Mouse (Mus musculus): ENCODE data around the gene Sec24b. TPM values are rescaled to one million over a fixed set of nuclear protein-coding genes. Genes with fewer than 3 reads are reported as not detected.

The Sec24b gene
- polyA plus RNA-seq, 1 experiment from 2014 or later = 25.3 TPM

- Histone ChIP-seq H3K9ac (no peak overlapping the region), H3K4me2 (no peak overlapping the region), H3K4me1 (no peaks in the 10 kb centered on the region), H3K27ac (replicated peaks) (no peak overlapping the region), H3K36me3 (no peaks in the 10 kb centered on the region), H3K9me3 (no peaks in the 10 kb centered on the region), H3K27me3 (replicated peaks) (no peaks in the 10 kb centered on the region), H3K4me3 (no peak overlapping the region)
- no peak for ATAC-seq (ENCODE audit: extremely low read depth, insufficient number of reproducible peaks, low FRiP score, low TSS enrichment)
- 63% methylated on average over 5 of the region's 5 CpGs for WGBS
These were observed 115.0 kb downstream of the Sec24b start for GRCm38 (mm10) chr3:129946217-129946914.

DNA sequence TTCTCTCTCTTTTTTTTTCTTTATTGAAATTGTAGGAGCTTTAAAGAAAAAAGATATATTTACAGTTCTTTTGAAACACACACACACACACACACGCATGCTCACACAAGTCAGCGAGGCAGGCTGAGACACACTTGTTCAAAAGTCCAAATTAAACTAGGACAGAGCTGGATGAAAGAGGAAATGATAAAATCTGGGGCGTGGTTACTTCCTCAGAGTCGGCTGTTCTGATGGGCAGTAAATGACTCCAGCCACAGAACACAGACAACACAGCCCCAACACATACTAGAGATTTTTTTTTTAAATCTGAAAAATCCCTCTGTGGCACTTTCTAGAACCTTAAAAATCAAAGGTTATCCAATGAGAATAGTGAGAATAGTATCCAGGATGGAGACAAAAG, 117.5 kb downstream of the Sec24b start:
- no peak overlapping the region for H3K9ac ChIP-seq
- no peak overlapping the region for H3K27ac ChIP-seq (replicated peaks)
- ATAC-seq (ENCODE audit: extremely low read depth, insufficient number of reproducible peaks, low FRiP score, low TSS enrichment) = no peak
- no peaks in the 10 kb centered on the region for H3K9me3 ChIP-seq
- no peaks in the 10 kb centered on the region for H3K27me3 ChIP-seq (replicated peaks)
- no peaks in the 10 kb centered on the region for H3K4me1 ChIP-seq
- no peak overlapping the region for H3K4me3 ChIP-seq
- 57% methylated on average over 4 of the region's 4 CpGs for WGBS
- no peaks in the 10 kb centered on the region for H3K36me3 ChIP-seq
- no peak overlapping the region for H3K4me2 ChIP-seq

- WGBS = 84% methylated on average over 1 of the region's 1 CpGs
- no peak overlapping the region for H3K9ac ChIP-seq
- H3K27ac ChIP-seq (replicated peaks) = no peak overlapping the region
- H3K27me3 ChIP-seq (replicated peaks) = no peaks in the 10 kb centered on the region
- no peak for ATAC-seq (ENCODE audit: extremely low read depth, insufficient number of reproducible peaks, low FRiP score, low TSS enrichment)
- H3K9me3 ChIP-seq = no peaks in the 10 kb centered on the region
- H3K4me2 ChIP-seq = no peak overlapping the region
- H3K4me3 ChIP-seq = no peak overlapping the region
- no peaks in the 10 kb centered on the region for H3K36me3 ChIP-seq
- no peaks in the 10 kb centered on the region for H3K4me1 ChIP-seq
These were observed 120.1 kb downstream of the Sec24b start for GRCm38 (mm10) chr3:129941291-129941690.

- Histone ChIP-seq H3K9ac (no peak overlapping the region), H3K4me1 (no peaks in the 10 kb centered on the region), H3K4me3 (no peak overlapping the region), H3K4me2 (no peak overlapping the region), H3K27me3 (replicated peaks) (no peaks in the 10 kb centered on the region), H3K27ac (replicated peaks) (no peak overlapping the region), H3K9me3 (no peaks in the 10 kb centered on the region), H3K36me3 (no peaks in the 10 kb centered on the region)
- no peak for ATAC-seq (ENCODE audit: extremely low read depth, insufficient number of reproducible peaks, low FRiP score, low TSS enrichment)
- 86% methylated on average over 2 of the region's 2 CpGs for WGBS
These were observed 120.6 kb downstream of the Sec24b start for GRCm38 (mm10) chr3:129940780-129941179.

DNA sequence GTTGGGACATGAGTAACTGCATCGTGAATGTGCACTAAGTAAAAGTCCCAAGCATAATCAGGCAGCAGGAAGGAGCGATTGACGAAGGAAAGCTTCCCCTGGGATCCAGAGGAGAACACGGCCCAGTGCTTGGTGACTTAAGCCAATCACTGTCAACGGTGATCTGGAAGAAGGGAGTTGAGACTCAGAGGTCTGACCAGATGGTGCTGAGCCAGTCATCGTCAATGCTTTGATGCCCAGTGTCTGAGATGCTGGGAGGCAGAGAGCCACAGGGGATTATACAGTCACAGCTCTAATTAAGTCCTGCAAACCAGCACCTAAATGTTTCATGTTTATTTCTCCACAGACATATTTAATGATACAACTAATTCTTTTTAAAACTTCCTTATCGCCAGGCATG, 122.3 kb downstream of the Sec24b start:
- no peak overlapping the region for H3K9ac ChIP-seq
- 50% methylated on average over 7 of the region's 7 CpGs for WGBS
- H3K4me1 ChIP-seq = no peaks in the 10 kb centered on the region
- ATAC-seq (ENCODE audit: extremely low read depth, insufficient number of reproducible peaks, low FRiP score, low TSS enrichment) = no peak
- H3K36me3 ChIP-seq = no peaks in the 10 kb centered on the region
- H3K9me3 ChIP-seq = no peaks in the 10 kb centered on the region
- H3K4me2 ChIP-seq = no peak overlapping the region
- H3K27ac ChIP-seq (replicated peaks) = no peak overlapping the region
- no peak overlapping the region for H3K4me3 ChIP-seq
- no peaks in the 10 kb centered on the region for H3K27me3 ChIP-seq (replicated peaks)

DNA sequence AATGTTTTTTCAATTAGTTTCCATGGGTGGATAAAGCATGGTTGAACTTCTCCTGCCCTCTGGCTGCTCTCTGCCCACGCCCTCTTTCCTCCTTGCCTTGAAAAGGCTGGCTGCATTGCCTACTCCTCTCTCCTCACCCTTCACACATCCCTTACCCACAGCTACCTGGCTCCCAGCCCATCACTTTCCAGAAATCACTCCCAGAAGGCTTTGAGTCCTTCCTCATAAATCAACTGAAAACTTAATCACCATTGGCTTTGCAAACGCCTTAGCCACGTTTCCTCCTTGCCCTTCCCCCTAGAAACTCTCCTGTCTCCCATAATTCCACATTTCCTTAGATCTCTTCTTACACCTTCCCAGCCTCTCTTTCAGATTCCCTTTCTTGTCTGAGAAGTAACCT, 123.5 kb downstream of the Sec24b start:
- no peak overlapping the region for H3K4me2 ChIP-seq
- no peaks in the 10 kb centered on the region for H3K4me1 ChIP-seq
- 62% methylated on average over 3 of the region's 3 CpGs for WGBS
- H3K27me3 ChIP-seq (replicated peaks) = no peaks in the 10 kb centered on the region
- no peak overlapping the region for H3K27ac ChIP-seq (replicated peaks)
- no peak overlapping the region for H3K4me3 ChIP-seq
- no peak overlapping the region for H3K9ac ChIP-seq
- H3K36me3 ChIP-seq = no peaks in the 10 kb centered on the region
- no peak for ATAC-seq (ENCODE audit: extremely low read depth, insufficient number of reproducible peaks, low FRiP score, low TSS enrichment)
- no peaks in the 10 kb centered on the region for H3K9me3 ChIP-seq

GRCm38 (mm10) chr3:129936561-129936960, 124.8 kb downstream of the Sec24b start:
- H3K36me3 ChIP-seq = no peaks in the 10 kb centered on the region
- no peaks in the 10 kb centered on the region for H3K9me3 ChIP-seq
- no peak overlapping the region for H3K4me3 ChIP-seq
- no peaks in the 10 kb centered on the region for H3K4me1 ChIP-seq
- H3K27me3 ChIP-seq (replicated peaks) = no peaks in the 10 kb centered on the region
- H3K27ac ChIP-seq (replicated peaks) = no peak overlapping the region
- no peak overlapping the region for H3K9ac ChIP-seq
- 60% methylated on average over 9 of the region's 9 CpGs for WGBS
- no peak for ATAC-seq (ENCODE audit: extremely low read depth, insufficient number of reproducible peaks, low FRiP score, low TSS enrichment)
- H3K4me2 ChIP-seq = no peak overlapping the region

Other genes with a start within 250 kb of the Sec24b start
- not detected in 2 replicates for gene Rrh, start 239.0 kb downstream of the Sec24b start, polyA plus RNA-seq (2015; fragmentation: Nextera tagmentation; extraction: Ambion mirVana)
- gene Gar1, start 230.2 kb downstream of the Sec24b start, polyA plus RNA-seq (2015; fragmentation: Nextera tagmentation; extraction: Ambion mirVana) = 40.7 and 41.5 TPM in 2 replicates
- gene Cfi, start 225.7 kb downstream of the Sec24b start, polyA plus RNA-seq (2015; fragmentation: Nextera tagmentation; extraction: Ambion mirVana) = 3.0 and 7.4 TPM in 2 replicates
- gene Pla2g12a, start 182.9 kb downstream of the Sec24b start, polyA plus RNA-seq (2015; fragmentation: Nextera tagmentation; extraction: Ambion mirVana) = 54.6 and 61.4 TPM in 2 replicates
- 67.6 and 71.5 TPM in 2 replicates for gene Casp6, start 160.1 kb downstream of the Sec24b start, polyA plus RNA-seq (2015; fragmentation: Nextera tagmentation; extraction: Ambion mirVana)
- 3.6 and 4.3 TPM in 2 replicates for gene Mcub, start 91.3 kb downstream of the Sec24b start, polyA plus RNA-seq (2015; fragmentation: Nextera tagmentation; extraction: Ambion mirVana)
- gene Col25a1, start 69.9 kb upstream of the Sec24b start, polyA plus RNA-seq (2015; fragmentation: Nextera tagmentation; extraction: Ambion mirVana) = 1.9 and 2.0 TPM in 2 replicates